Mouse (Mus musculus) olfactory bulb, adult 2 months (tissue): ENCODE data around the gene Fndc5.

Experiments
- CTCF ChIP-seq: fragments of 200-500 bp; IDR thresholded peaks from 2 replicates; pipeline ENCODE4 v1.5.1; 2012; ENCODE audit warnings: low read depth, mild to moderate bottlenecking, low read length, moderate library complexity; ENCODE audit not compliant: insufficient read depth
- POLR2A ChIP-seq: fragments of 200-500 bp; IDR thresholded peaks from 2 replicates; pipeline ENCODE4 v1.6.1; 2012; ENCODE audit warnings: mild to moderate bottlenecking, low read depth, low read length, moderate library complexity; ENCODE audit not compliant: insufficient read depth

DNA sequence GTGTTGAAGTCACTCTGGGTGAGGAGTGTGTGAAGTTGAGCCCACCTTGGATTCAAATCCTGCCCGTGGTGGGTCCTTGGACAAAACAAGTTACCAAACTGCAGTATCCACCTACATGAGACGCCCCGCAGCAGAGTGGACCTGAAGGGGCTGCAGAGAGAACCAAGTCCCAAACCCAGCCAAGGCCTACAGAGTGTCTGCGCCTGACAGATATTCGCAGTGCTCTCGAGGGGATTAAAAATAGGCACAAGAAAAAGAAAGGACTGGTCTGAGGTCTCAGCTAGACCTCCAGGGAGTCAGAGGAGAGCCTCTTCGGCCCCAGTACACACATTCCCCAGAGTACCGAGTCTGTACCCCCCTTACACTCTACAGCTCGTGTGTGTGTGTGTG lies 615 bp upstream of the Fndc5 start:
- TF ChIP-seq CTCF, result no peak
- TF ChIP-seq POLR2A, result no peak
